Mouse (Mus musculus): ENCODE data around the gene Rap1gap.

The Rap1gap gene

GRCm38 (mm10) chr4:137661547-137661946 is 3.0 kb upstream of the Rap1gap start:
- no peak for DNase-seq (ENCODE audit: low read depth, low spot score)

GRCm38 (mm10) chr4:137663491-137663890 is 1.0 kb upstream of the Rap1gap start:
- DNase-seq (ENCODE audit: low read depth, low spot score): no peak

- no peak for DNase-seq (ENCODE audit: low read depth, low spot score)
These were observed 602 bp downstream of the Rap1gap start for GRCm38 (mm10) chr4:137664980-137665675.

GRCm38 (mm10) chr4:137665791-137666190 is 1.3 kb downstream of the Rap1gap start:
- no peak for DNase-seq (ENCODE audit: low read depth, low spot score)

- DNase-seq (ENCODE audit: low read depth, low spot score): no peak
These were observed 1.9 kb downstream of the Rap1gap start for GRCm38 (mm10) chr4:137666283-137666957.

GRCm38 (mm10) chr4:137666958-137667345 is 2.4 kb downstream of the Rap1gap start:
- DNase-seq (ENCODE audit: low read depth, low spot score): no peak

- no peak for DNase-seq (ENCODE audit: low read depth, low spot score)
These were observed 3.2 kb downstream of the Rap1gap start for GRCm38 (mm10) chr4:137667747-137668146.

- DNase-seq (ENCODE audit: low read depth, low spot score): no peak
These were observed 7.4 kb downstream of the Rap1gap start for GRCm38 (mm10) chr4:137671711-137672500.

- DNase-seq (ENCODE audit: low read depth, low spot score): no peak
These were observed 11.0 kb downstream of the Rap1gap start for GRCm38 (mm10) chr4:137675566-137675965.

- no peak for DNase-seq (ENCODE audit: low read depth, low spot score)
These were observed 11.5 kb downstream of the Rap1gap start for GRCm38 (mm10) chr4:137676057-137676456.

GRCm38 (mm10) chr4:137676700-137677484 is 12.4 kb downstream of the Rap1gap start:
- DNase-seq (ENCODE audit: low read depth, low spot score): no peak

- DNase-seq (ENCODE audit: low read depth, low spot score): no peak
These were observed 13.4 kb downstream of the Rap1gap start for GRCm38 (mm10) chr4:137677906-137678305.

- DNase-seq (ENCODE audit: low read depth, low spot score): no peak
These were observed 14.0 kb downstream of the Rap1gap start for GRCm38 (mm10) chr4:137678568-137678967.

GRCm38 (mm10) chr4:137679979-137680550 is 15.5 kb downstream of the Rap1gap start:
- no peak for DNase-seq (ENCODE audit: low read depth, low spot score)

- DNase-seq (ENCODE audit: low read depth, low spot score): no peak
These were observed 16.2 kb downstream of the Rap1gap start for GRCm38 (mm10) chr4:137680721-137681120.

GRCm38 (mm10) chr4:137681408-137682104 is 17.0 kb downstream of the Rap1gap start:
- no peak for DNase-seq (ENCODE audit: low read depth, low spot score)

- no peak for DNase-seq (ENCODE audit: low read depth, low spot score)
These were observed 18.5 kb downstream of the Rap1gap start for GRCm38 (mm10) chr4:137682961-137683453.

- no peak for DNase-seq (ENCODE audit: low read depth, low spot score)
These were observed 20.4 kb downstream of the Rap1gap start for GRCm38 (mm10) chr4:137684830-137685343.

GRCm38 (mm10) chr4:137686303-137686702 is 21.8 kb downstream of the Rap1gap start:
- DNase-seq (ENCODE audit: low read depth, low spot score): no peak

- no peak for DNase-seq (ENCODE audit: low read depth, low spot score)
These were observed 22.8 kb downstream of the Rap1gap start for GRCm38 (mm10) chr4:137687234-137687825.
